Mouse (Mus musculus) CH12.LX (cell line): ENCODE results near the gene Ly6g6e. TPM values are rescaled to one million over a fixed set of nuclear protein-coding genes. Genes with fewer than 3 reads are reported as not detected.

Experiments used
- DNase-seq: peaks from one replicate; pipeline ENCODE4 v3.0.0-alpha.2; 2013; ENCODE audit errors: extremely low read depth
- H3K27ac ChIP-seq: 2 replicates; pipeline ENCODE4 v1.5.1; 2012; ENCODE audit warnings: low read depth, mild to moderate bottlenecking, control low read depth, moderate library complexity; ENCODE audit not compliant: insufficient read depth
- H3K27me3 ChIP-seq: replicated peaks from 2 replicates; pipeline ENCODE3; 2012; ENCODE audit warnings: inconsistent platforms
- H3K36me3 ChIP-seq, 2 experiments: replicated peaks in 1 of 2; 2 replicates each; pipeline versions ENCODE3 to v1.6.1; 2012; ENCODE audit warnings: inconsistent platforms in 1 of 2, low read length in 1 of 2, mild to moderate bottlenecking in 1 of 2, mixed read lengths in 1 of 2, moderate library complexity in 1 of 2; ENCODE audit not compliant: control insufficient read depth in 1 of 2, insufficient read depth in 1 of 2
- H3K4me1 ChIP-seq, 2 experiments: 2 replicates each; pipeline ENCODE4 v1.6.1; 2012; ENCODE audit warnings: inconsistent platforms in 1 of 2, moderate library complexity in 1 of 2; ENCODE audit not compliant: insufficient read depth in 2 of 2, control insufficient read depth in 1 of 2
- H3K4me2 ChIP-seq: 2 replicates; pipeline ENCODE4 v1.6.1; 2012; ENCODE audit warnings: low read depth, mild to moderate bottlenecking, control low read depth; ENCODE audit not compliant: poor library complexity, insufficient read depth, severe bottlenecking
- H3K4me3 ChIP-seq, 3 experiments: fragments of 150-350 bp in 1 of 3; sonication (generic) in 1 of 3; replicated peaks in 1 of 3; 2 replicates each; pipeline versions ENCODE3 to v1.5.1; 2011 to 2012; ENCODE audit warnings: low read depth in 2 of 3, low read length in 2 of 3, mild to moderate bottlenecking in 2 of 3, moderate library complexity in 2 of 3, control low read depth in 1 of 3, improper control_type of control experiment in 1 of 3, inconsistent platforms in 1 of 3, mixed read lengths in 1 of 3; ENCODE audit not compliant: poor library complexity in 1 of 3
- H3K79me2 ChIP-seq: replicated peaks from 2 replicates; pipeline ENCODE4 v1.6.1; 2012; ENCODE audit warnings: mild to moderate bottlenecking, moderate library complexity; ENCODE audit not compliant: control insufficient read depth, poor library complexity, insufficient read depth, severe bottlenecking; ENCODE audit errors: extremely low read depth
- H3K9ac ChIP-seq: 2 replicates; pipeline ENCODE4 v1.6.1; 2012; ENCODE audit warnings: low read depth, mild to moderate bottlenecking, control low read depth, moderate library complexity; ENCODE audit not compliant: insufficient read depth
- H3K9me3 ChIP-seq: replicated peaks from 2 replicates; pipeline ENCODE3; 2012; ENCODE audit warnings: low read length, inconsistent platforms, mixed read lengths
- CHD1 ChIP-seq: IDR thresholded peaks from 2 replicates; pipeline ENCODE4 v1.6.1; 2012; ENCODE audit warnings: low read depth, low read length, improper control_type of control experiment, inconsistent platforms
- CTCF ChIP-seq, 2 experiments: IDR thresholded peaks in 1 of 2; conservative IDR thresholded peaks in 1 of 2; 2 replicates each; pipeline ENCODE4 v1.5.1; 2011 to 2012; ENCODE audit warnings: low read depth in 2 of 2, low read length in 2 of 2, improper control_type of control experiment in 1 of 2, inconsistent platforms in 1 of 2, mild to moderate bottlenecking in 1 of 2, moderate library complexity in 1 of 2
- IRF4 ChIP-seq: IDR thresholded peaks from 2 replicates; pipeline ENCODE4 v1.6.1; 2014; ENCODE audit warnings: low read depth, mild to moderate bottlenecking, inconsistent platforms, low read length, improper control_type of control experiment
- JUN ChIP-seq: IDR thresholded peaks from 2 replicates; pipeline ENCODE4 v1.6.1; 2011; ENCODE audit warnings: low read depth, mild to moderate bottlenecking, low read length, improper control_type of control experiment, moderate library complexity; ENCODE audit not compliant: insufficient read depth
- NELFE ChIP-seq: IDR thresholded peaks from 2 replicates; pipeline ENCODE4 v1.6.1; 2011; ENCODE audit warnings: low read depth, low read length, improper control_type of control experiment
- PAX5 ChIP-seq: IDR thresholded peaks from 2 replicates; pipeline ENCODE4 v1.6.1; 2012; ENCODE audit warnings: low read length, inconsistent platforms, mixed read lengths
- POLR2A ChIP-seq: IDR thresholded peaks from 2 replicates; pipeline ENCODE4 v1.6.1; 2011; ENCODE audit warnings: low read depth, mild to moderate bottlenecking, improper control_type of control experiment, low read length
- SIN3A ChIP-seq: IDR thresholded peaks from 2 replicates; pipeline ENCODE4 v1.6.1; 2012; ENCODE audit warnings: low read length, improper control_type of control experiment, inconsistent platforms
- TCF12 ChIP-seq: IDR thresholded peaks from 2 replicates; pipeline ENCODE4 v1.6.1; 2014; ENCODE audit warnings: low read depth, mild to moderate bottlenecking, inconsistent platforms, low read length, improper control_type of control experiment
- ZKSCAN1 ChIP-seq: IDR thresholded peaks from 2 replicates; pipeline ENCODE4 v1.6.1; 2012; ENCODE audit warnings: low read depth, inconsistent platforms, low read length, improper control_type of control experiment, borderline replicate concordance
- ZMIZ1 ChIP-seq: IDR thresholded peaks from 2 replicates; pipeline ENCODE4 v1.6.1; 2012; ENCODE audit warnings: low read depth, mild to moderate bottlenecking, inconsistent platforms, low read length, improper control_type of control experiment
- ZNF384 ChIP-seq: IDR thresholded peaks from 2 replicates; pipeline ENCODE4 v1.6.1; 2012; ENCODE audit warnings: low read depth, low read length, improper control_type of control experiment, inconsistent platforms
- dilution Hi-C: fragments of 300-500 bp; cut with MboI; formaldehyde crosslinking; loops from 2 replicates; pipeline ENCODE4 v1.14.3; 2020; ENCODE audit warnings: low sequenced_read_pairs; ENCODE audit not compliant: extremely low pct_unique_long_range_greater_than_20kb, extremely low pct_ligation_motif_present
- in situ Hi-C: fragments of 300-500 bp; cut with MboI; formaldehyde crosslinking; loops from 3 replicates; pipeline ENCODE4 v1.14.3; 2019; ENCODE audit warnings: low sequenced_read_pairs, low pct_ligation_motif_present, low pct_unique_long_range_greater_than_20kb, mixed read lengths
- polyA plus RNA-seq: library from polyadenylated mRNA; unstranded; fragments of >175 nt; gene quantifications from 2 replicates; pipeline ENCODE4 v1.2.1, GENCODE M21; 2012; ENCODE audit warnings: low read depth; ENCODE audit not compliant: insufficient read length
- total RNA-seq, 2 experiments: library from RNA; depleted of rRNA; stranded (reverse); fragments of 300-350 nt in 1 of 2; fragments of >200 nt in 1 of 2; gene quantifications; 2 replicates each; pipeline ENCODE4 v1.2.3; 2012 to 2014

Gene Ly6g6e
- total and polyA plus RNA-seq, 3 experiments: not detected

DNA sequence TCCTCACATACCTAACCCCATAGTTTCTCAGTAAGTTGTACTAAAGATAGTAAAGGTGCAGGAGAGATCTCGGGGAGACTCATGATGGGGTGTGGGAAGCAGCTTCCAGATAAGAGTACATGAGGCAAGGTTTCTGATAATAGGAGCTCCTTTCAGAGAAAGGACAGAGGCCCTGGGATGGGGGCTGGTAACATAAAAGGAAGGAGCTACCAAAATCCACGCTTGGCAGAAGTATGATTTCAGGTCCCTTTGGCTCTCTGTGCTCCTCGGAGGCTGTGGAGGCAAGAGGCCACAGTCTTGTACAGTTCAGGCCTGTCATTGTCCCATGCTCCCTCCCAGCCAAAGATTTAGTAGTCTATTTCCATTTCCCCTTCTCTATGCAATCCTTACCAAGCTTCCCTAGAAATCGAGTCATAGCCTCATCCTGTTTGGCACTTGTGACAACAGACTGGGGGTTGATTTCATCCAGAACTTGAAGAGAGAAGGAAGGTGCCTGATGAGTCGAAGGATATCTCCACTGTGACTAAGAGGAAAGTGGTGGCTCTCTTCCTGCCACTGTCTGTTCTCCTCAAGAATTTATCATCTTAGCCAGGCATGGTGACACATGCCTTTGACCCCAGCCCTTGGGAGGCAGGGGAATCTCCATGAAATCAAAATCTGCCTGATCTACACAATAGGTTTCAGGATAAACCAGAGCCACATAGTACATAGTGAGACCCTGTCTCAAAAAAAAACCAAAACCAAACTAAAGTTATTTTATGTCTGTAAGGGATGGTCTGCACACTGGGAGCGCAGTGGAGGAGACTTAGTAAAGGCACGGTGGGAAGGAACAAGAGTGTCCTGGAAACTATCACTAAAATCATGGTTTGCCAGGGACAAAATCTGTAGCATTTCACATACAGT lies 31.5 kb upstream of the Ly6g6e start:
- peaks cover 0 to 2% of the 10 kb centered on the region in 2 experiments for H3K36me3 ChIP-seq
- TF ChIP-seq JUN (no peak), ZNF384 (0 out of 2 replicates have a peak, but pooled peaks have one; percentile 9), CTCF (conservative IDR thresholded peaks at IDR 0.05 in 1 of 2, IDR thresholded peaks at IDR 0.05 in 1 of 2; ENCODE audit: low read depth in 2 of 2, low read length in 2 of 2) (0 out of 4 replicates have a peak, but pooled peaks of 1 of the 2 experiments have one; percentile 2), PAX5 (no peak)
- peaks cover 5 to 57% of the 10 kb centered on the region in 2 experiments; a peak in 3 of 4 replicates for H3K4me1 ChIP-seq
- H3K79me2 ChIP-seq: 0 out of 2 replicates have a peak, but pooled peaks cover 3% of the 10 kb centered on the region
- no peaks in the 10 kb centered on the region for H3K27me3 ChIP-seq
- H3K9me3 ChIP-seq: no peaks in the 10 kb centered on the region
- H3K4me2 ChIP-seq: 0 out of 2 replicates have a peak overlapping the region, but pooled peaks have one; percentile 47
- in situ Hi-C loops: no loop called here
- H3K4me3 ChIP-seq: peak overlapping the region in 2 of 3 experiments; percentile 62 to 67
- no peak for DNase-seq
- no peak overlapping the region for H3K27ac ChIP-seq
- peak overlapping the region; percentile 65; the same call in 1 of the 2 replicates for H3K9ac ChIP-seq
- dilution Hi-C loops: no loop called here

DNA sequence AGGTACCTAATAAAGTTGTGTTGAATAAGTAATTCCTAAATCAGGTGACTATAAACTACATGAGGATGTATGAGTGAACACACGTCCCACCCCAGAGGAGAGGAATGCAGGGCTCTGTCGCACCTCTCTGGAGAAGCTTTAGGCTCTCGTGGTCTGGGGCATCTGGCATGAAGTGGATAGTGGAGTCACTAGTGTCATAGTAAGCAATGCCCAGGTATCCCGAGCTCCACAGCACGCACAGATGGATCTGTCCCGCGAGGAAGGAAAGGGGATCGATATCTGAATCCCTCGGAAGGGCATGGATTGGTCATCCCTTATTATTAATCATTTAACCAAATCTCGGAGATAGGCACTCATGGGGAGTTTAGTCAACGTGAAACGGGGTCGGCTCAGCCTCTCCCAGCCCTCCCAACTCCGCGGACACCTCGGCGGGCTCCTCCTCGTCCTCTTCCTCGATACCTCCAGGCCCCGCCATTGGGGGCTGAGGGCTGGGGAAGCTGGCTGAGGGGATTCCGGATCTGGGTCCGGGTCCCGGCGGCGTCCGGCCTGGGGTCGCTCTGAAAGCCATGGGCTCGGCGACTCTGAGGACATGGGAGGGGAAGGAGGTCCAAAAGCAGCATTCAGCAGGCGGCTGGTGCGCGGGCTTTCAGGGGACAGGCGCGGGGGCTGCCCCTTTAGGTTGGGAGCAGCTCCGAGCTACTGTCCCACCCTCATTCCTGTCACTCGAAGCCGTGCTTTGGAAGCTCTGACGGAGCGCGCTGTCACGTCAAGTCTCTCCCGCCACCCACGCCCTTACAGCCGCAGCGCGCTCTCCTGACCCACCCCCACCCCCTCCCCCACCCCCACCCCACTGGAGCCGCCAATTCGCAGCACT lies 30.7 kb upstream of the Ly6g6e start:
- no peaks in the 10 kb centered on the region for H3K27me3 ChIP-seq
- peaks cover 5 to 57% of the 10 kb centered on the region in 2 experiments; a peak in 3 of 4 replicates for H3K4me1 ChIP-seq
- H3K36me3 ChIP-seq: peaks cover 0 to 2% of the 10 kb centered on the region in 2 experiments
- H3K4me2 ChIP-seq: peak overlapping the region; percentile 47
- H3K4me3 ChIP-seq: peak overlapping the region; percentile 44 to 67 (median 62)
- no peak for DNase-seq
- H3K79me2 ChIP-seq: peaks cover 7% of the 10 kb centered on the region; the same call in 1 of the 2 replicates
- dilution Hi-C loops (no loop called here), in situ Hi-C loops (no loop called here)
- peak; percentile 56; the same call in 1 of the 2 replicates for TF ChIP-seq POLR2A
- TF ChIP-seq CHD1: no peak
- TF ChIP-seq SIN3A: peak; percentile 8; the same call in 1 of the 2 replicates
- TF ChIP-seq NELFE: peak; percentile 59
- TF ChIP-seq ZMIZ1: peak; percentile 15; the same call in 1 of the 2 replicates
- TF ChIP-seq ZKSCAN1: no peak
- TF ChIP-seq TCF12: peak; percentile 20; the same call in 1 of the 2 replicates
- no peak for TF ChIP-seq IRF4
- H3K9me3 ChIP-seq: no peaks in the 10 kb centered on the region
- H3K9ac ChIP-seq: peak overlapping the region; percentile 65
- H3K27ac ChIP-seq: peak overlapping the region; percentile 34; the same call in 1 of the 2 replicates
